Mouse (Mus musculus) Patski (cell line): ENCODE data around the gene Mon1a. TPM values are rescaled to one million over a fixed set of nuclear protein-coding genes. Genes with fewer than 3 reads are reported as not detected.
A peak's percentile ranks its signal among the peaks of the same experiment; 100 is the strongest.

Experiments used
- ATAC-seq: fragments of 100-300 bp; one replicate; pipeline ENCODE4 v1.8.0; 2021
- CTCF ChIA-PET: fragments of 350-600 bp; sonication (Branson Sonifier 250); formaldehyde crosslinking; loops from one replicate; lab custom pipeline; 2022; ENCODE audit warnings: inconsistent platforms; lab: Charles Lee
- POLR2A ChIA-PET: fragments of 350-600 bp; sonication (Branson Sonifier 250); formaldehyde crosslinking; loops from one replicate; lab custom pipeline; 2022; ENCODE audit warnings: antibody characterized with exemption, inconsistent platforms; lab: Charles Lee
- DNase-seq: peaks from one replicate; pipeline ENCODE4 v3.0.0-alpha.2; 2011; ENCODE audit warnings: low read depth, low spot score
- H3K27me3 ChIP-seq: fragments of 371-371 bp; one replicate; pipeline ENCODE4 v1.5.1; 2021
- CTCF ChIP-seq: fragments of 100-300 bp; IDR thresholded peaks from one replicate; pipeline ENCODE4 v1.5.1; 2021
- in situ Hi-C: fragments of 300-500 bp; cut with MboI; formaldehyde crosslinking; loops from 3 replicates; pipeline ENCODE4 v1.11.1; 2018; ENCODE audit warnings: low pct_unique_long_range_greater_than_20kb, mixed read lengths
- polyA plus RNA-seq: library from polyadenylated mRNA; unstranded; gene quantifications from one replicate; pipeline ENCODE4 v1.2.3, GENCODE M21; 2021

Gene Mon1a
- 13.4 TPM for polyA plus RNA-seq

GRCm38 (mm10) chr9:107887804-107888266 is at the start of gene Mon1a:
TSS of gene Mon1a (plus strand) at chr9:107888151.
- no peak for TF ChIP-seq CTCF
- H3K27me3 ChIP-seq, result peaks cover 9% of the 10 kb centered on the region
- in situ Hi-C loops, result no loop called here
- DNase-seq (no peak), ATAC-seq (peak; percentile 90)
- ChIA-PET CTCF (interaction anchor here (2.3 kb wide), 1 partner anchor 17 kb away, joined by 8 read pairs; no protein-coding TSS in a partner anchor), POLR2A (no interaction called here)

GRCm38 (mm10) chr9:107838869-107839268 is 49.1 kb upstream of the Mon1a start:
- ChIA-PET CTCF (no interaction called here), POLR2A (no interaction called here)
- H3K27me3 ChIP-seq, result no peaks in the 10 kb centered on the region
- DNase-seq, result no peak
- ATAC-seq, result no peak
- TF ChIP-seq CTCF, result no peak
- in situ Hi-C loops, result no loop called here

GRCm38 (mm10) chr9:107842709-107843108 is 45.2 kb upstream of the Mon1a start:
- ATAC-seq (no peak), DNase-seq (no peak)
- no peaks in the 10 kb centered on the region for H3K27me3 ChIP-seq
- in situ Hi-C loops, result no loop called here
- no peak for TF ChIP-seq CTCF
- ChIA-PET CTCF (interaction anchor here (1.5 to 1.8 kb wide), 2 partner anchors 12 to 30 kb away, joined by 5 to 6 read pairs; partner anchors contain the start of gene Rbm6), POLR2A (no interaction called here)

- no peak for TF ChIP-seq CTCF
- CTCF ChIA-PET, result no interaction called here
- in situ Hi-C loops, result no loop called here
- POLR2A ChIA-PET, result interaction anchor here (0.5 kb wide), 1 partner anchor 35 kb away, joined by 3 read pairs; no protein-coding TSS in a partner anchor
- ATAC-seq, result no peak
- no peak for DNase-seq
- H3K27me3 ChIP-seq, result no peaks in the 10 kb centered on the region
Measured at GRCm38 (mm10) chr9:107848922-107849321, 39.0 kb upstream of the Mon1a start.

- in situ Hi-C loops, result no loop called here
- ChIA-PET POLR2A (no interaction called here), CTCF (interaction anchor here (1.0 kb wide), 1 partner anchor 14 kb away, joined by 3 read pairs; no protein-coding TSS in a partner anchor)
- no peak for DNase-seq
- no peak for TF ChIP-seq CTCF
- ATAC-seq, result no peak
- no peaks in the 10 kb centered on the region for H3K27me3 ChIP-seq
Measured at GRCm38 (mm10) chr9:107858343-107858742, 29.6 kb upstream of the Mon1a start.

- H3K27me3 ChIP-seq, result no peaks in the 10 kb centered on the region
- CTCF ChIA-PET, result no interaction called here
- in situ Hi-C loops, result no loop called here
- no peak for DNase-seq
- POLR2A ChIA-PET, result interaction anchor here (0.6 kb wide), 2 partner anchors 10 to 794 kb away, joined by 3 read pairs; no protein-coding TSS in a partner anchor
- no peak for TF ChIP-seq CTCF
- ATAC-seq, result no peak
Measured at GRCm38 (mm10) chr9:107864493-107864892, 23.5 kb upstream of the Mon1a start.

- ChIA-PET CTCF (interaction anchor here (1.7 kb wide), 1 partner anchor 10 kb away, joined by 3 read pairs; no protein-coding TSS in a partner anchor), POLR2A (no interaction called here)
- ATAC-seq (no peak), DNase-seq (no peak)
- no peak for TF ChIP-seq CTCF
- in situ Hi-C loops, result no loop called here
- no peaks in the 10 kb centered on the region for H3K27me3 ChIP-seq
Measured at GRCm38 (mm10) chr9:107866081-107866480, 21.9 kb upstream of the Mon1a start.

- ChIA-PET CTCF (interaction anchor here (1.0 to 1.5 kb wide), 4 partner anchors 11 to 30 kb away, joined by 3 to 5 read pairs (median 4); no protein-coding TSS in a partner anchor), POLR2A (interaction anchor here (0.9 to 1.9 kb wide), 2 partner anchors 17 to 18 kb away, joined by 3 to 5 read pairs; no protein-coding TSS in a partner anchor)
- TF ChIP-seq CTCF, result no peak
- in situ Hi-C loops, result no loop called here
- ATAC-seq (peak; percentile 99), DNase-seq (peak; percentile 64)
- peaks cover 4% of the 10 kb centered on the region for H3K27me3 ChIP-seq
Measured at GRCm38 (mm10) chr9:107872350-107873098, 15.4 kb upstream of the Mon1a start.

- peak; percentile 2 for DNase-seq
- CTCF ChIA-PET, result interaction anchor here (1.0 to 1.5 kb wide), 2 partner anchors 13 to 30 kb away, joined by 3 to 5 read pairs; no protein-coding TSS in a partner anchor
Measured at GRCm38 (mm10) chr9:107873137-107873536, 14.8 kb upstream of the Mon1a start, which contains the start of gene Rbm6. TSS of gene Rbm6 (minus strand) at chr9:107873237.

GRCm38 (mm10) chr9:107880411-107880810 is 7.5 kb upstream of the Mon1a start:
- H3K27me3 ChIP-seq, result peaks cover 27% of the 10 kb centered on the region
- no peak for ATAC-seq
- DNase-seq, result no peak
- TF ChIP-seq CTCF, result no peak
- CTCF ChIA-PET, result no interaction called here
- POLR2A ChIA-PET, result no interaction called here
- in situ Hi-C loops, result no loop called here

More at GRCm38 (mm10) chr9:107873137-107873536, 14.8 kb upstream of the Mon1a start, which contains the start of gene Rbm6:
- POLR2A ChIA-PET, result interaction anchor here (1.2 to 1.9 kb wide), 2 partner anchors 17 to 18 kb away, joined by 3 to 5 read pairs; no protein-coding TSS in a partner anchor
- in situ Hi-C loops, result no loop called here
- peaks cover 4% of the 10 kb centered on the region for H3K27me3 ChIP-seq
- no peak for ATAC-seq
- TF ChIP-seq CTCF, result no peak
